Mouse (Mus musculus): Measurements from ENCODE around the gene Rpl31. TPM values are rescaled to one million over a fixed set of nuclear protein-coding genes. Genes with fewer than 3 reads are reported as not detected.

The Rpl31 gene
- total RNA-seq, 1 experiment: 1,395 TPM

GRCm38 (mm10) chr1:39376121-39376520, 8.5 kb downstream of the Rpl31 start:
- Histone ChIP-seq H3K4me3 (ENCODE audit: insufficient read depth in 1 of 2, low read depth in 1 of 2, low read length in 2 of 2, poor library complexity in 1 of 2, severe bottlenecking in 1 of 2) (no peak overlapping the region), H3K4me1 (ENCODE audit: control insufficient read depth in 2 of 2, insufficient read depth in 2 of 2, low read length in 2 of 2, poor library complexity in 1 of 2) (no peaks in the 10 kb centered on the region), H3K36me3 (ENCODE audit: control insufficient read depth, insufficient read depth, low read length, poor library complexity, severe bottlenecking) (peaks cover 12% of the 10 kb centered on the region), H3K9ac (ENCODE audit: insufficient read depth, low read depth, low read length, poor library complexity, severe bottlenecking) (no peak overlapping the region), H3K27ac (ENCODE audit: insufficient read depth, low read depth, low read length, poor library complexity, severe bottlenecking) (no peak overlapping the region), H3K9me3 (ENCODE audit: control insufficient read depth, insufficient read depth, low read depth, low read length) (no peaks in the 10 kb centered on the region)
- DNase-seq (ENCODE audit: low read depth, low spot score): no peak
- in situ Hi-C loops (cut with MboI; ENCODE audit: low sequenced_read_pairs in 2 of 2, unreplicated experiment in 2 of 2): loop anchor here in 1 of 2 experiments (25.0 kb wide), 1 partner anchor 136 kb away; no protein-coding TSS in a partner anchor
- TF ChIP-seq ZNF384 (IDR thresholded peaks at IDR 0.05; ENCODE audit: low read depth, low read length) (no peak), MAFK (IDR thresholded peaks at IDR 0.05; ENCODE audit: insufficient read depth, low read depth, low read length) (peak; percentile 59)

GRCm38 (mm10) chr1:39376726-39377240, 9.1 kb downstream of the Rpl31 start:
- no peak for TF ChIP-seq CHD2 (IDR thresholded peaks at IDR 0.05; ENCODE audit: low read depth, low read length)
- no peak for TF ChIP-seq ZC3H11A (IDR thresholded peaks at IDR 0.05; ENCODE audit: borderline replicate concordance, low read depth, low read length)
- no peak for TF ChIP-seq MAFK (IDR thresholded peaks at IDR 0.05; ENCODE audit: insufficient read depth, low read depth, low read length)
- TF ChIP-seq ZNF384 (IDR thresholded peaks at IDR 0.05; ENCODE audit: low read depth, low read length): no peak
- no peak for TF ChIP-seq HCFC1 (IDR thresholded peaks at IDR 0.05; ENCODE audit: borderline replicate concordance, insufficient read depth, low read length)

DNA sequence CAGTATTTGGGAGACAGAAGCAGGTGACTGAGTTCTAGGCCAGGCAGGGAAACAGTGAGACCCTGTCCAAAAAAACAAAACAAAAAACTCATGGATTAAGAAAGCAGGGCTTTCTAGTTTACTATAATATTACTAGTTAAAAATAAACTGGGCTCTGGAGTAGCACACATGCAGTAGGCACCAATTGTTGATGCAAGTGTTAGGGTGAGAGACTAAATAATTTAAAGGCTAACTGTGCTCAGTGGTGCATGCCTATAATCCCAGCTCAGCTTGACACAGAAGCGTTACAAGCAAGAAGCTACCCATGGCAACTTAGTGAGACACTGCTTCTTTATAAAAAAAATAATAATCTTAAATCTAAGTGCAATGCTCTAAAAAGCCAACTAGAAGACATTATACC, 10.9 kb downstream of the Rpl31 start:
- H3K4me3 ChIP-seq (ENCODE audit: insufficient read depth in 1 of 2, low read depth in 1 of 2, low read length in 2 of 2, poor library complexity in 1 of 2, severe bottlenecking in 1 of 2): no peak overlapping the region
- H3K4me1 ChIP-seq (ENCODE audit: control insufficient read depth in 2 of 2, insufficient read depth in 2 of 2, low read length in 2 of 2, poor library complexity in 1 of 2): no peaks in the 10 kb centered on the region
- H3K9me3 ChIP-seq (ENCODE audit: control insufficient read depth, insufficient read depth, low read depth, low read length): no peaks in the 10 kb centered on the region
- no peaks in the 10 kb centered on the region for H3K36me3 ChIP-seq (ENCODE audit: control insufficient read depth, insufficient read depth, low read length, poor library complexity, severe bottlenecking)
- in situ Hi-C loops (cut with MboI; ENCODE audit: low sequenced_read_pairs in 2 of 2, unreplicated experiment in 2 of 2): loop anchor here in 1 of 2 experiments (25.0 kb wide), 1 partner anchor 134 kb away; no protein-coding TSS in a partner anchor
- H3K27ac ChIP-seq (ENCODE audit: insufficient read depth, low read depth, low read length, poor library complexity, severe bottlenecking): no peak overlapping the region
- TF ChIP-seq ZNF384 (IDR thresholded peaks at IDR 0.05; ENCODE audit: low read depth, low read length): no peak
- no peak for DNase-seq (ENCODE audit: low read depth, low spot score)
- H3K9ac ChIP-seq (ENCODE audit: insufficient read depth, low read depth, low read length, poor library complexity, severe bottlenecking): no peak overlapping the region

More at GRCm38 (mm10) chr1:39376726-39377240, 9.1 kb downstream of the Rpl31 start:
- Histone ChIP-seq H3K4me3 (ENCODE audit: insufficient read depth in 1 of 2, low read depth in 1 of 2, low read length in 2 of 2, poor library complexity in 1 of 2, severe bottlenecking in 1 of 2) (no peak overlapping the region), H3K36me3 (ENCODE audit: control insufficient read depth, insufficient read depth, low read length, poor library complexity, severe bottlenecking) (peaks cover 11% of the 10 kb centered on the region), H3K9me3 (ENCODE audit: control insufficient read depth, insufficient read depth, low read depth, low read length) (no peaks in the 10 kb centered on the region), H3K27ac (ENCODE audit: insufficient read depth, low read depth, low read length, poor library complexity, severe bottlenecking) (no peak overlapping the region), H3K9ac (ENCODE audit: insufficient read depth, low read depth, low read length, poor library complexity, severe bottlenecking) (no peak overlapping the region), H3K4me1 (ENCODE audit: control insufficient read depth in 2 of 2, insufficient read depth in 2 of 2, low read length in 2 of 2, poor library complexity in 1 of 2) (no peaks in the 10 kb centered on the region)
- in situ Hi-C loops (cut with MboI; ENCODE audit: low sequenced_read_pairs in 2 of 2, unreplicated experiment in 2 of 2): loop anchor here in 1 of 2 experiments (25.0 kb wide), 1 partner anchor 136 kb away; no protein-coding TSS in a partner anchor
- no peak for DNase-seq (ENCODE audit: low read depth, low spot score)

DNA sequence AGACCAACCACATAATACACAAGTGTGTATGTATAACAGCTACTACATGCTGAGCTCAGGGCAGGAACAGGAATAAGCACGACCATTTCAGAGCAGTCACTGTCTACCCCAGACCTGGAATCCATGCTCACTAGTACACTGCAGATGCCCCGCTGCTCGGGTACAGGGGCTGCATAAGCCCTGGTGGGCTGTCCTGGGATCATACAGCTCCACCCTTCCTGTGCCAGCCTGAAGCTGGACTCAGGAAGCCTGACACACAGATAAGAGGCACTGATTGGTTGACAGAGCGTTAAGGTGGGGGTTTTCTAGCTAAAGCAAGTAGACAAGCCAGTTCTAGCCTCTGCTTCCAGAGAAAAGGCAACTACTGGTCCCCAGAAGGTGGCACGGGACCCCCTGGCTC, 11.4 kb downstream of the Rpl31 start:
- Histone ChIP-seq H3K36me3 (ENCODE audit: control insufficient read depth, insufficient read depth, low read length, poor library complexity, severe bottlenecking) (no peaks in the 10 kb centered on the region), H3K4me3 (ENCODE audit: insufficient read depth in 1 of 2, low read depth in 1 of 2, low read length in 2 of 2, poor library complexity in 1 of 2, severe bottlenecking in 1 of 2) (no peak overlapping the region), H3K9me3 (ENCODE audit: control insufficient read depth, insufficient read depth, low read depth, low read length) (no peaks in the 10 kb centered on the region), H3K9ac (ENCODE audit: insufficient read depth, low read depth, low read length, poor library complexity, severe bottlenecking) (no peak overlapping the region), H3K27ac (ENCODE audit: insufficient read depth, low read depth, low read length, poor library complexity, severe bottlenecking) (no peak overlapping the region), H3K4me1 (ENCODE audit: control insufficient read depth in 2 of 2, insufficient read depth in 2 of 2, low read length in 2 of 2, poor library complexity in 1 of 2) (no peaks in the 10 kb centered on the region)
- in situ Hi-C loops (cut with MboI; ENCODE audit: low sequenced_read_pairs in 2 of 2, unreplicated experiment in 2 of 2): loop anchor here in 1 of 2 experiments (25.0 kb wide), 1 partner anchor 133 kb away; no protein-coding TSS in a partner anchor
- DNase-seq (ENCODE audit: low read depth, low spot score): no peak
- TF ChIP-seq ZC3H11A (IDR thresholded peaks at IDR 0.05; ENCODE audit: borderline replicate concordance, low read depth, low read length): no peak

DNA sequence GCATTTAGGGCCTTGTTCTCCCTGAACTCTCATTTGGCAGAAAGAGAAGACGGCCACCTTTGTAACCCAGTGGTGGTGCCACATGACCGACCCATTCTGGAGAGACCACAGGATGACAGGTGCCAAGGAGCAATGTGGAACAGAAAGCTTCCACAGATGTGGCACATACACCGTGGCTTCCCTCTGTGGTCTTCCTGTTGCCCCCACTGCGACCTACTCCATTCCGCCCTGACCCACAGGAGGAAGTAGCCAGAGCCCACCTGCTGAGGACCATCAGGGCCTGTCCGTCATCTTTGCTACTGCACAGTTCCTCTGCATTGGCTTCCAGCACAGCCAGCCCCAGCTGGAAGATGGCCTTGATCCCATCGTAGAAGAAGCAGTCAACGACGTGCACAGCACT, 13.4 kb downstream of the Rpl31 start:
- Histone ChIP-seq H3K9ac (ENCODE audit: insufficient read depth, low read depth, low read length, poor library complexity, severe bottlenecking) (no peak overlapping the region), H3K9me3 (ENCODE audit: control insufficient read depth, insufficient read depth, low read depth, low read length) (no peaks in the 10 kb centered on the region), H3K4me3 (ENCODE audit: insufficient read depth in 1 of 2, low read depth in 1 of 2, low read length in 2 of 2, poor library complexity in 1 of 2, severe bottlenecking in 1 of 2) (no peak overlapping the region), H3K27ac (ENCODE audit: insufficient read depth, low read depth, low read length, poor library complexity, severe bottlenecking) (no peak overlapping the region), H3K36me3 (ENCODE audit: control insufficient read depth, insufficient read depth, low read length, poor library complexity, severe bottlenecking) (no peaks in the 10 kb centered on the region; the same call in 1 of the 2 replicates), H3K4me1 (ENCODE audit: control insufficient read depth in 2 of 2, insufficient read depth in 2 of 2, low read length in 2 of 2, poor library complexity in 1 of 2) (no peaks in the 10 kb centered on the region)
- no peak for DNase-seq (ENCODE audit: low read depth, low spot score)
- TF ChIP-seq CHD2 (IDR thresholded peaks at IDR 0.05; ENCODE audit: low read depth, low read length): no peak
- TF ChIP-seq MAFK (IDR thresholded peaks at IDR 0.05; ENCODE audit: insufficient read depth, low read depth, low read length): no peak
- TF ChIP-seq ZC3H11A (IDR thresholded peaks at IDR 0.05; ENCODE audit: borderline replicate concordance, low read depth, low read length): no peak
- TF ChIP-seq ZNF384 (IDR thresholded peaks at IDR 0.05; ENCODE audit: low read depth, low read length): no peak
- no peak for TF ChIP-seq HCFC1 (IDR thresholded peaks at IDR 0.05; ENCODE audit: borderline replicate concordance, insufficient read depth, low read length)
- in situ Hi-C loops (cut with MboI; ENCODE audit: low sequenced_read_pairs in 2 of 2, unreplicated experiment in 2 of 2): loop anchor here in 1 of 2 experiments (25.0 kb wide), 1 partner anchor 131 kb away; no protein-coding TSS in a partner anchor
